Mouse (Mus musculus) kidney, postnatal 0 days (tissue): ENCODE data around the gene Sult2b1. TPM values are rescaled to one million over a fixed set of nuclear protein-coding genes. Genes with fewer than 3 reads are reported as not detected.

ENCODE experiments used
- ATAC-seq: fragments of 200-750 bp; cut with Nextera tagmentation; replicated peaks from 2 replicates; pipeline ENCODE4 v1.8.0; 2017; ENCODE audit warnings: low read depth, moderate number of reproducible peaks, moderate TSS enrichment, moderate library complexity; ENCODE audit not compliant: low FRiP score
- DNase-seq: peaks from one replicate; pipeline ENCODE4 v3.0.0-alpha.2; 2016; ENCODE audit warnings: low spot score
- H3K27ac ChIP-seq: fragments of 300-500 bp; sonication (generic); 2 replicates; pipeline ENCODE4 v1.5.1; 2014; ENCODE audit warnings: mild to moderate bottlenecking
- H3K27me3 ChIP-seq: fragments of 300-500 bp; sonication (generic); 2 replicates; pipeline ENCODE4 v1.6.1; 2014; ENCODE audit warnings: low read length, mixed read lengths; ENCODE audit not compliant: insufficient read depth
- H3K36me3 ChIP-seq: fragments of 300-500 bp; sonication (generic); 2 replicates; pipeline ENCODE4 v1.6.1; 2014; ENCODE audit warnings: low read length, mixed read lengths; ENCODE audit not compliant: insufficient read depth
- H3K4me1 ChIP-seq: fragments of 300-500 bp; sonication (generic); replicated peaks from 2 replicates; pipeline ENCODE4 v1.6.1; 2014; ENCODE audit warnings: antibody characterized with exemption, low read length, mixed read lengths; ENCODE audit not compliant: insufficient read depth
- H3K4me2 ChIP-seq: fragments of 300-500 bp; sonication (generic); 2 replicates; pipeline ENCODE4 v1.6.1; 2014; ENCODE audit warnings: mild to moderate bottlenecking, low read length, moderate library complexity, mixed read lengths
- H3K4me3 ChIP-seq: fragments of 300-500 bp; sonication (generic); replicated peaks from 2 replicates; pipeline ENCODE4 v1.5.1; 2014; ENCODE audit warnings: low read depth, low read length
- H3K9ac ChIP-seq: fragments of 300-500 bp; sonication (generic); 2 replicates; pipeline ENCODE4 v1.6.1; 2014; ENCODE audit warnings: low read depth, low read length
- H3K9me3 ChIP-seq: fragments of 300-500 bp; sonication (generic); replicated peaks from 2 replicates; pipeline ENCODE4 v1.6.1; 2016; ENCODE audit warnings: low read length, inconsistent platforms, mixed read lengths
- CTCF ChIP-seq: IDR thresholded peaks from 2 replicates; pipeline ENCODE4 v1.5.1; 2016; ENCODE audit warnings: antibody characterized with exemption, low read depth, mild to moderate bottlenecking, moderate library complexity
- WGBS: fragments of 180-500 bp; shearing (Covaris S2); extraction: QIAGEN DNeasy Blood & Tissue Kit; methylation state at CpG from one replicate; pipeline ENCODE4 v1.1.7; 2014; 5-methylcytosine and 5-hydroxymethylcytosine counted together
- polyA plus RNA-seq: library from polyadenylated mRNA; unstranded; fragments of >200 nt; fragmentation: Nextera tagmentation; extraction: Ambion mirVana; gene quantifications from 2 replicates; pipeline ENCODE4 v1.2.1, GENCODE M21; 2015

Gene Sult2b1
- polyA plus RNA-seq, 1 experiment from 2014 or later, result 3.9 TPM

DNA sequence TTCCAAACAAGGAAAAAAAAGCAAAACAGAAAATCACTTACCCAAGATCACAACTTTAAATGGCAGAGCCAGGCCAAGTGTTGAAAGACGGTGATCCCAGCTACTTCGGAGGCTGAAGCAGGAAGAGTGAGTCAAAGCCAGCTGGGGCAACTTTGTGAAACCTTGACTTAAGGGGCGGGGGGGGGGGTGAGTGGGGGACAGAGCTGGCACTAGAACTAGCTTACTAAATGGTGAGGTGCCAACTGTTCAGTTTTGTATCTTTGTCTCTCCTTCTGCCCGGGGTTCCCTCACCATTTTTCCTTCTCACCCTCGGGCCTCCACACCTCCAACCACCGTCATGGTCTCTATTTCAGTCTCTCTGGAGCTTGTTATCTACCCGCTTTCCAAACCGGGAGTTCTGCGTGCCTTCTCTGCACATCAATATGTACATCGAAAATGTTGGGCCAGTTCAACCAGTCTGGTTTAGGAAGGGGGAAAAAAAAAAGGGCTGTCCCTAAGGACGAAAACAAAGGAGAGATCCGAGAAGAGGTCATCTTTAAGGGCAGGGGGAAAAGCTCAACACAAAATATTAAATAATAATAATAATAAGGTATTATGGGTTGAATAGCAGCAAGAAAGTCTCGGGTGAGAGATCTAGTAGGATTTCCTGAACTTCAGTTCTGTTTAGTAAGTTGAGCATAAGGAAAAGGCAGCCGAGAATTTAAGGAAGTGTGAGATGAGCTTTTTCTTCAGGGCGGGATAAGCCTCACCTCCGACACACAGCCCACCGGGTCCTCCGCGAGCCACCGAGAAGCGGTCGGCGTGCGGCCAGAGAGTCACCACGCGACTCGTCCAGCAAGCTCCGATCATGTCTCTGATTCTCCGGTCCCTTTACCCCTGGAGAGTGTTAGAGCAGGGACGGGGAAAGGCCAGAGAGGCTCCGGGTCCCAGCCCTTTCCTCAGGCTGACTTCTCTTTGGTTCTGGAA lies 67.2 kb downstream of the Sult2b1 start:
- H3K4me1 ChIP-seq, result peaks cover 20% of the 10 kb centered on the region
- no peak; the same call in 1 of the 2 replicates for ATAC-seq
- DNase-seq, result no peak

DNA sequence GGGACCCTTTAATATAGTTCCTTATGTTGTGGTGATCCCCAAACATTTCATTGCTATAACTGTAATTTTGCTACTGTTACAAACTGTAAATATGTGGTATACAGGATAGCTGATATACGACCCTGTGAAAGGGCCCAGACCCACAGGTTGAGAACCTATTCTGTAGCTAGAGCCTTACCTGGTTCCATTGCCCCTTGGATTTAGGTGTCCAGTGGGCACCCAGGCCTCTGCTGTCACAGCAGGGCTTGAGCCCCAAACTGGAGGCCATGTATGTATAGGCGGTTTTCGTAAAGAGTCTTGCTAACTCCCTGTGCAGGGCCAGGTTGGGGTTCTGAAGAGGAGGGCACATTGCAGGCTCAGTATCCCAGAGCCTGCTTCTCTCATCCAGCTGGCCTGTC lies 68.0 kb downstream of the Sult2b1 start:
- 82% methylated on average over 3 of the region's 3 CpGs for WGBS
- ATAC-seq (no peak), DNase-seq (no peak)
- Histone ChIP-seq H3K4me3 (peak overlapping the region; percentile 88; the same call in 1 of the 2 replicates), H3K27me3 (no peaks in the 10 kb centered on the region), H3K4me1 (peaks cover 20% of the 10 kb centered on the region), H3K9ac (peak overlapping the region; percentile 77; the same call in 1 of the 2 replicates), H3K27ac (no peak overlapping the region), H3K4me2 (peak overlapping the region; percentile 70), H3K9me3 (no peaks in the 10 kb centered on the region), H3K36me3 (peaks cover 35% of the 10 kb centered on the region)
- TF ChIP-seq CTCF, result no peak

More for the DNA sequence above, 67.2 kb downstream of the Sult2b1 start:
- WGBS, result 9% methylated on average over 31 of the region's 31 CpGs
- H3K27ac ChIP-seq, result peak overlapping the region; percentile 91
- peak overlapping the region; percentile 70 for H3K4me2 ChIP-seq
- peak overlapping the region; percentile 88 for H3K4me3 ChIP-seq
- H3K36me3 ChIP-seq, result peaks cover 34% of the 10 kb centered on the region
- H3K27me3 ChIP-seq, result no peaks in the 10 kb centered on the region
- peak overlapping the region; percentile 77 for H3K9ac ChIP-seq
- no peaks in the 10 kb centered on the region for H3K9me3 ChIP-seq
- TF ChIP-seq CTCF, result no peak

GRCm38 (mm10) chr7:45715741-45716459 lies 68.6 kb downstream of the Sult2b1 start:
- H3K9me3 ChIP-seq, result no peaks in the 10 kb centered on the region
- ATAC-seq, result no peak
- H3K4me3 ChIP-seq, result peak overlapping the region; percentile 63
- no peaks in the 10 kb centered on the region for H3K27me3 ChIP-seq
- DNase-seq, result no peak
- 0 out of 2 replicates have a peak overlapping the region, but pooled peaks have one; percentile 31 for H3K9ac ChIP-seq
- 83% methylated on average over 19 of the region's 19 CpGs for WGBS
- peaks cover 20% of the 10 kb centered on the region for H3K4me1 ChIP-seq
- H3K27ac ChIP-seq, result 0 out of 2 replicates have a peak overlapping the region, but pooled peaks have one; percentile 50
- H3K4me2 ChIP-seq, result peak overlapping the region; percentile 70
- H3K36me3 ChIP-seq, result peaks cover 37% of the 10 kb centered on the region
- TF ChIP-seq CTCF, result no peak

DNA sequence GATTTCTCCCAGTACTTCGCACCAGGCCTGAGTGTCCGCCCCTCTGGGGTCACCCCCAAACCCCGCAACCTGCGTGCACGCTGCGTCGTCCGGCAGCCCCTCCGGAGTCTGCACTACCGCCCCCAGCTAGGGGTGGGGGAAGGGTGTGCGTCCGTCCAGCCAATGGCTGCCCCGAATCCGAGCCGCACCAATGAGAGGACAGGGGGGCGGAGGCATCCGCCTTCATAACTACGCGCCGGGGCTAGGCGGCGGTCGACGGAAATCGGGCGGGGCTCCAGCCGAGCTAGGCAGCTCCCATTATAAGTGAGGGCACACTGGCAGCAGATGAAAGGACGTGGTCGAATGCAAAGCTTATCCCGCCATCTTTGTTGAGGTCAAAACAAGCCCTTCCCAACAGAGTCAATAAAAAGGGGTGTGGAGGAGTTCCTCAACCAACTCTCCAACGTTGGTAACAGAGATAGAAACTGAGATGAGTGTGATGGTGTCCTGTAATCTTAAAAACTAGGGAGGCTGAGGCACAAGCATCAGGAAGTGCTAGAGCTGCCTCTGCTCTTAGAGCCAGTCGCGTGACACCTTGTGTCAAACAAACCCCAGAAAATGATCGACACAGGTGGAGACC lies 69.3 kb downstream of the Sult2b1 start, which contains the start of gene Rpl18:
TSS of gene Rpl18 (plus strand) at position 368 of the 619 bp plus-strand sequence.
- Histone ChIP-seq H3K4me2 (peak within 1 kb of the TSS; percentile 70), H3K4me1 (peaks cover 20% of the 10 kb centered on the region), H3K4me3 (peak within 1 kb of the TSS; percentile 63), H3K9me3 (no peaks in the 10 kb centered on the region), H3K27ac (peak within 1 kb of the TSS; percentile 83), H3K27me3 (no peaks in the 10 kb centered on the region), H3K9ac (peak within 1 kb of the TSS; percentile 72), H3K36me3 (peaks cover 39% of the 10 kb centered on the region)
- no peak for TF ChIP-seq CTCF
- 7% methylated on average over 34 of the region's 34 CpGs for WGBS
- DNase-seq, result peak; percentile 99
- peak; percentile 87 for ATAC-seq

DNA sequence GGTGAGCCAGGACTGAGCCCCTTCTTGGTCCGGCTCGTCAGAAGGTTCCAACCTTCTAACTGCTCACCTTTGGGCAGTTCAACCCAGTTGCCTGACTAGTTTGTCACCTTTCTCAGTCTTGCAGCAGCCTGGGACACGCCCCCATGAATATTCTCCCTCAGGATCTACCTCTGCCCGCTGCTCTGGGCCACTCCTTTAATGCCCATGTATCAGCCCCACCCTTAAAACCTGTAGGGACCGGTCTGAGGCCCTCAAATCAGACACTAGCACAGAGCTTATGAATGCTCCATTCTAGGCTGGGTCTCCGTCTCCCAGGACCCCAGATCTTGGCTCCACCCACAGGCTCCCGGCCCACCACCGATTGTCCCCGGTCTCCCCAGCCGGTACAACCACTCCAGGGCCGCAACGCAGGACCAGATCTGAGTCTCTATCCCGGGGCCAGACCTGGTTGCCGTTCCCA lies 69.8 kb downstream of the Sult2b1 start:
- no peak for TF ChIP-seq CTCF

More for the DNA sequence above, 69.8 kb downstream of the Sult2b1 start:
- peak overlapping the region; percentile 63 for H3K4me2 ChIP-seq
- peak overlapping the region; percentile 72 for H3K9ac ChIP-seq
- H3K27ac ChIP-seq, result peak overlapping the region; percentile 83
- ATAC-seq (peak; percentile 56), DNase-seq (no peak)
- H3K9me3 ChIP-seq, result no peaks in the 10 kb centered on the region
- 5% methylated on average over 14 of the region's 14 CpGs for WGBS
- peaks cover 20% of the 10 kb centered on the region for H3K4me1 ChIP-seq
- peaks cover 40% of the 10 kb centered on the region for H3K36me3 ChIP-seq
- H3K27me3 ChIP-seq, result no peaks in the 10 kb centered on the region
- peak overlapping the region; percentile 63 for H3K4me3 ChIP-seq
